Mouse (Mus musculus): Measurements from ENCODE around the gene Vmn1r175. TPM values are rescaled to one million over a fixed set of nuclear protein-coding genes. Genes with fewer than 3 reads are reported as not detected.

Gene Vmn1r175
- not detected for polyA plus RNA-seq (2014; fragmentation: Illumina TruSeq; extraction: RNeasy Lipid Tissue Mini Kit (QIAGEN cat#74804); ENCODE audit: low read depth, low replicate concordance)

DNA sequence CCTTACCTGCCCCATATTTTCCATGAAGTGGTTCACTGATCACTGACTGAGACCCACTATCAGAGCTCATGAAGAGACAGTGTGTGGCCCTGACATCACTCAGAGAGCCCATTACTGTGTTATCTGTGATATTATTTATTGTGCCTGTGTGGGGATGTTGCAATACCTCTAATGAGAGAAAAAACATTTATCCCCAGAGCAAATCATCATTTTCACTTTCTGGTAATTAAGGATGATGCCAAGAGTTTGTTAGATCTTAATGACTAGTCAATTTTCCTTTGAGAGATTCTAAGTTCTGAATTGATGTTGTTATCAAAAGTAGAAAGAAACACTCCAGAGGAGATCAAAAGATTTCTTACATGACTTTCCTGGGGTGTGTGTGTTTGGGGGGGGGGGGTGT lies at the start of gene Vmn1r175:
Gene Vmn1r175 (minus strand): TSS at position 101 of the 400 bp plus-strand sequence.

DNA sequence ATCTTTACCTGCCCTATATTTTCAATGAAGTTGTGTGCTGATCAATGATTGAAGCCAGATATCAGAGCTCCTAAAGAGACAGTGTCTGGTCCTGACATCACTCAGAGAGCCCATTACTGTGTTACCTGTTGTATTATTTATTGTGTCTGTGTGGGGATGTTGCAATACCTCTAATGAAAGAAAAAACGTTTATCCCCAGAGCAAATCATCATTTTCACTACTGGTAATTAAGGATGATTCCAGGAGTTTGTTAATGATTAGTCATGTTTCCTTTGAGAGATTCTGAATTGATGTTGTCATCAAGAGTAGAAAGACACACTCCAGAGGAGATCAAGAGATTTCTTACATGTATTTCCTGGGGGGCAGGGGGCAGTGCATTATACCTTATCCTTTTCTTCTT lies 26.8 kb upstream of the Vmn1r175 start, which contains the start of gene Vmn1r176:
Gene Vmn1r176 (minus strand): TSS at position 101 of the 400 bp plus-strand sequence.

Other genes starting within 250 kb of the Vmn1r175 start
- not detected for gene Vmn1r169, start 235.1 kb downstream of the Vmn1r175 start, polyA plus RNA-seq (2014; fragmentation: Illumina TruSeq; extraction: RNeasy Lipid Tissue Mini Kit (QIAGEN cat#74804); ENCODE audit: low read depth, low replicate concordance)
- gene Vmn1r170, start 204.5 kb downstream of the Vmn1r175 start, polyA plus RNA-seq (2014; fragmentation: Illumina TruSeq; extraction: RNeasy Lipid Tissue Mini Kit (QIAGEN cat#74804); ENCODE audit: low read depth, low replicate concordance): not detected
- not detected for gene Vmn1r171, start 179.9 kb downstream of the Vmn1r175 start, polyA plus RNA-seq (2014; fragmentation: Illumina TruSeq; extraction: RNeasy Lipid Tissue Mini Kit (QIAGEN cat#74804); ENCODE audit: low read depth, low replicate concordance)
- not detected for gene Vmn1r172, start 152.3 kb downstream of the Vmn1r175 start, polyA plus RNA-seq (2014; fragmentation: Illumina TruSeq; extraction: RNeasy Lipid Tissue Mini Kit (QIAGEN cat#74804); ENCODE audit: low read depth, low replicate concordance)
- not detected for gene Vmn1r173, start 109.9 kb downstream of the Vmn1r175 start, polyA plus RNA-seq (2014; fragmentation: Illumina TruSeq; extraction: RNeasy Lipid Tissue Mini Kit (QIAGEN cat#74804); ENCODE audit: low read depth, low replicate concordance)
- not detected for gene Vmn1r174, start 58.4 kb downstream of the Vmn1r175 start, polyA plus RNA-seq (2014; fragmentation: Illumina TruSeq; extraction: RNeasy Lipid Tissue Mini Kit (QIAGEN cat#74804); ENCODE audit: low read depth, low replicate concordance)
- gene Vmn1r176, start 26.7 kb upstream of the Vmn1r175 start, polyA plus RNA-seq (2014; fragmentation: Illumina TruSeq; extraction: RNeasy Lipid Tissue Mini Kit (QIAGEN cat#74804); ENCODE audit: low read depth, low replicate concordance): not detected
- not detected for gene Vmn1r177, start 55.8 kb upstream of the Vmn1r175 start, polyA plus RNA-seq (2014; fragmentation: Illumina TruSeq; extraction: RNeasy Lipid Tissue Mini Kit (QIAGEN cat#74804); ENCODE audit: low read depth, low replicate concordance)
- gene Vmn1r178, start 81.4 kb upstream of the Vmn1r175 start, polyA plus RNA-seq (2014; fragmentation: Illumina TruSeq; extraction: RNeasy Lipid Tissue Mini Kit (QIAGEN cat#74804); ENCODE audit: low read depth, low replicate concordance): not detected
- not detected for gene Vmn1r179, start 116.3 kb upstream of the Vmn1r175 start, polyA plus RNA-seq (2014; fragmentation: Illumina TruSeq; extraction: RNeasy Lipid Tissue Mini Kit (QIAGEN cat#74804); ENCODE audit: low read depth, low replicate concordance)
- not detected for gene Vmn1r180, start 140.0 kb upstream of the Vmn1r175 start, polyA plus RNA-seq (2014; fragmentation: Illumina TruSeq; extraction: RNeasy Lipid Tissue Mini Kit (QIAGEN cat#74804); ENCODE audit: low read depth, low replicate concordance)
- gene Vmn1r181, start 164.0 kb upstream of the Vmn1r175 start, polyA plus RNA-seq (2014; fragmentation: Illumina TruSeq; extraction: RNeasy Lipid Tissue Mini Kit (QIAGEN cat#74804); ENCODE audit: low read depth, low replicate concordance): 0.09 TPM
- not detected for gene V1rd19, start 191.0 kb upstream of the Vmn1r175 start, polyA plus RNA-seq (2014; fragmentation: Illumina TruSeq; extraction: RNeasy Lipid Tissue Mini Kit (QIAGEN cat#74804); ENCODE audit: low read depth, low replicate concordance)
- gene Vmn1r183, start 242.6 kb upstream of the Vmn1r175 start, polyA plus RNA-seq (2014; fragmentation: Illumina TruSeq; extraction: RNeasy Lipid Tissue Mini Kit (QIAGEN cat#74804); ENCODE audit: low read depth, low replicate concordance): not detected